Mouse (Mus musculus) C2C12 (cell line): Measurements from ENCODE around the gene Olfr704.

ENCODE experiments used
- CTCF ChIP-seq: IDR thresholded peaks from one replicate; pipeline ENCODE4 v1.5.1; 2011; ENCODE audit not compliant: control insufficient read depth, insufficient read depth, insufficient read length
- MAX ChIP-seq: IDR thresholded peaks from one replicate; pipeline ENCODE4 v1.6.1; 2011; ENCODE audit warnings: mild to moderate bottlenecking, control low read depth

DNA sequence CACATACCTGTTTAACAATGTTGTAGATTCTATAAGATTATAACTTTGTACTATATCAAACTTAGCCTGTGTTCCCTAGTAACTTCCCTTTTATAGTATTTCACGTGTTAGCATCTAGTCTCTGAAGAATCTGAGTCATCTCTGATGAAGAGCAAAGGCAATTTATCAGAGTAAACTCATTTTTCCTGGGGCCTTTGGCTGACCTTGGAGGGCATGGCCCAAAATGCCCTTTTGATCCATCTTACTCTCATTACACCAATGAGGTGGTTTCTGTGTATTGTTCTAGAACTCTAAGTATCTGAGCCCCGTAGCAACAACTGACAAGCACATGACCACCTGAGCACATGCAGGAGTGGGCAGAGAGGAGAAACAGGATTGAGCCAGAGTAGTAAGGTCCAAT, 49.2 kb upstream of the Olfr704 start, which contains the start of gene Olfr701:
- TF ChIP-seq CTCF = no peak
- TF ChIP-seq MAX = no peak
